Mouse (Mus musculus) left cerebral cortex, adult 18-20 months (tissue): ENCODE results near the gene Nfil3. TPM values are rescaled to one million over a fixed set of nuclear protein-coding genes. Genes with fewer than 3 reads are reported as not detected.

ENCODE experiments used
- DNase-seq, 2 experiments: peaks; one replicate each; pipeline ENCODE4 v3.0.0; 2021 to 2022; ENCODE audit warnings: low spot score in 2 of 2, mixed read lengths in 1 of 2
- total RNA-seq, 2 experiments: library from RNA; stranded (reverse); gene quantifications; 2 replicates each; pipeline ENCODE4 v1.2.3; 2021

Nfil3 gene
- total RNA-seq, 2 experiments from 2014 or later, result 20.3 to 30.0 TPM

- no peak for DNase-seq
These were observed 4.8 kb upstream of the Nfil3 start for GRCm38 (mm10) chr13:52985508-52986214.

DNA sequence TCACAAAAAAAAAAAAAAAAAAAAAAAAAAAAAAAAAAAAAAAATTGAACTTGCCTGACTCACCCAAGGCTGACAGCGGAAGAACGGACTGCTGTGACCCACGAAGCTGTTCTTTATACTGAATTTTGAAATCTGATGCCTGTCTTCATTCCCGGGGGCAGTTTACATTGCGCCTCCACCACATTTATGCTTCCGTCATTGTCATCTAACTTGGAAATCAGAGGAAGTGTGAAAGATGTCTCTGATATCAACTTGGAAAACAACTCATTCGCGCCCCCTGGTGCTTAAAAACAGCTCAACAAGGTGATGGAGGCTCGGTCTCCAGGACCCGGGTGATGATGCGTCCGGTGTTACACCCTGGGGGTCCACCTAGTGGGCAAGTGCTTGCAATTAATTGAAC lies 1.8 kb upstream of the Nfil3 start:
- peak; percentile 87 to 92 for DNase-seq

- DNase-seq, result peak; percentile 59 to 62
These were observed 788 bp upstream of the Nfil3 start for GRCm38 (mm10) chr13:52981441-52982281.

- DNase-seq, result peak; percentile 72 to 84
These were observed 492 bp downstream of the Nfil3 start for GRCm38 (mm10) chr13:52980211-52980950.

- DNase-seq, result peak in 1 of 2 experiments; percentile 30
These were observed 1.4 kb downstream of the Nfil3 start for GRCm38 (mm10) chr13:52979331-52980051.

- DNase-seq, result peak in 1 of 2 experiments; percentile 39
These were observed 2.4 kb downstream of the Nfil3 start for GRCm38 (mm10) chr13:52978321-52978981.

DNA sequence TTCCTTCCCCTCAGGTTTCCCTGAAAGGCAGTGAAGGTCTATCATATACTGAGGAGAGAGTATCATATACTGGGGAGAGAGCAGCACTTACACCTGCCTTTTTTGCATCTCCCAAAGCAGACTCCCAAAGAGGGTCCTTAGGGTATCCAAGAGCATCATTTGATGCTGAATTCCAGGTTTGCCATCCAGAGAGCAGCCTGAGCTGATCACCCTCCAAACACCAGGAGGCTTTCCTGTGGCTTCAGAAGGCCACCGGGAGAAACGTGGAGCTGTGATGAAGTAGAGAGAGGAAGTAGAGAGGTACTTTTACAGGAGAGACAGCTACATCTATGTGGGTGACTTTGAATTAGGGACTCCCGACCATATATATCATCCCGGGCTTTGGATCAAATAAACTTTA lies 3.1 kb downstream of the Nfil3 start:
- DNase-seq, result no peak

DNA sequence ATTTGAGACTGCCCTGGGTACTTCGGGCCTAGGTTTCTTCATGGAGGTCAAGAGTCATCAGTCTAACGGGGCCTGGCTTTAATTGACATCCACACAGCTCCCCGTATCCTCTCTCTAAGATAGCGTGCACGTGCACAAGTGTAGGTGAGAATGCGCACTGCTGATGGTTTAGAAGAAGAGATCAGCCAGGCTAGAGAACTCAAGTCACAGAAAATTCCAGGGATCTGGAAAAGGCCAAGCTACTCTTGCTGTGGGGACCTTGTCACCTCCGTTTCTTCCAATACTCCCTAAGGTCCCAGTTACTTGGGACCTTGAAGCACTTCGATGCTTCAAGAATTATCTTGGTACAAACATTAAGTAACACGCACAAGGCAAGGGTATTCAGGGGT lies 3.7 kb downstream of the Nfil3 start:
- no peak for DNase-seq

DNA sequence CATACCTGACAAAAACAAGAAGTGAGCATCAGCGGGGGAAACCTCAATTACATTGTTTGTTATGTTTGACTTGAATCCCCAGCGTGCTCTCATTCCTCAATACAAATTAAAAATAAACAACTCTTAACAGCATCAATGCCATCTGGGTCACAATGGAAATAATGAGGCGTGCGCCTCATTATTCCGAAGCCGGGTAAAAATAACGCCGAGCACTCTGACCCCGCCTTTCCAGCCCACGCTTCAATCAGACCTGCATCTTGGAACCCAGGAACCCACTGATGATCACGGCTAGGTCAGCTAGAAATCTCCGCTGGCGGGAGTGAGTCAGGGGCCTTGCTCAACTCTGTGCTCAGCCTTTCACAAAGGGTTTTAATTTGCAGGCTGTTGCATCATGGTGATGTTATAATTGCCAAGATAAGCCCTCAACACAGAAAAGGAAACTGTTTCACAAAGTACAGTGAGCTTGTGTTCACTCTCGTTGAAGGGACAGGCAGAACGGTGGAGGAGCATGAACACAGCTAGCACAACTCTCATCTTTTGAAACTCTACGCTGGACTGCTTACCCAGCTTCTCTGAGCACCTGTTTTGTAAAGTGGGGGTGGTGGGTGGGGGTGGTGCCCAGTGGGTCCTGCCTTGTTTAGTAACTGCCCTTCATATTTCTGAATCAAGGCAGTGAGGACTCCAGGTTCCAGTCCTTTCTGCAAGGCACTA lies 4.2 kb downstream of the Nfil3 start:
- no peak for DNase-seq

- DNase-seq, result no peak
These were observed 4.8 kb downstream of the Nfil3 start for GRCm38 (mm10) chr13:52976130-52976509.

DNA sequence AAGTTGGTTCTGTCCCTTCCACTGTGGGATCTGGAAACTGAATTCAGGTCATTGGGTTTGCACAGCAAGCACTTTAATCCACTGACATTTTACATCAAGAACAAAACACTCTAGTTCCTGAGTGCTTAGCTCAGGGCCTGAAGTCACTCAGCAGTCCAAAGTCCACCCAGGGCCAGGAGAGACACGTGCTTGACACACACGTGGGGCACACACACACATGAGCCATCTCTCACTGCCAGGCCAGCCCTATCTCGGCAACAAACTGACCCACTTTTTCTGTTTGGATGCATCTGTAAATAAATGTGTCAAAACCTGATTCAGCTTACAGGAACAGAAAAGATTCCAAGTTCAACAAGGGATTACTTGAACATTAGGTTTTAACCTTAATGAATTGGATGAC lies 6.2 kb downstream of the Nfil3 start:
- no peak for DNase-seq

- peak; percentile 28 for DNase-seq
These were observed 7.4 kb downstream of the Nfil3 start for GRCm38 (mm10) chr13:52973427-52973826.

DNA sequence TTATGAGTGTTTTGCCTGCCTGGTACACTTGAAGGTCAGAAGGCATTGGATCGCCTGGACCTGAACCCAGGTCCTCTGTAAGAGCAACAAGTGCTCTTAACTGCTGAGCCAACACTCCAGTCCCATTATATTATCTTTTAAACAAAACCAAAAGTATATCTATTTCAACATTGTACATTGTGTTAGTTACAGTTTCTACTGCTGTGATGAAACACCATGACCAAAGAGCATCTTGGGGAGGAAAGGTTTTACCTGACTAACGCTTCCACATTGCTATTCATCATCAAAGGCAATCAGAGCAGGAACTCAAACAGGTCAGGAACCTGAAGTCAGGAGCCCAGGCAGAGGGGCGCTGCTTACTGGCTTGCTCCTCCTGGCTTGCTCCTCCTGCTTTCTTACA lies 8.2 kb downstream of the Nfil3 start:
- DNase-seq, result no peak

DNA sequence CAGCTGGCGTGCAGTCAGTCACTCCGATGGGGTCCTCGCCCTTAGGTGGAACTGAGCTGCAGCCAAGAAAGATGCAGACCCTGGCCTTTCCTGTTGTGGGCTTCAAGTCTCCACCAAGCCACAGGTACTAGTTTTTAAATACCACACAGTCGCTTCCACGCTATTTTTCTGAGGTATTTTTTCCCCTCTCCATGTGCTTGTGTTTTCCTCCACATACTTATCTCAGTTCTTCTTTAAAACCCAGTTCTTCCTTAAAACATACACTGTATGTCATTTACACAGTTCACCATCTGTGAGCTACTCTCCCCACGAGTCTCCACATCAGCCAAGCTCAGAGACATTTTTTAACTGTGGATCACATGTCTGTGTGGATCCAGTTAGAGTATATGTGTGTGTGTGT lies 10.0 kb downstream of the Nfil3 start:
- DNase-seq, result no peak

DNA sequence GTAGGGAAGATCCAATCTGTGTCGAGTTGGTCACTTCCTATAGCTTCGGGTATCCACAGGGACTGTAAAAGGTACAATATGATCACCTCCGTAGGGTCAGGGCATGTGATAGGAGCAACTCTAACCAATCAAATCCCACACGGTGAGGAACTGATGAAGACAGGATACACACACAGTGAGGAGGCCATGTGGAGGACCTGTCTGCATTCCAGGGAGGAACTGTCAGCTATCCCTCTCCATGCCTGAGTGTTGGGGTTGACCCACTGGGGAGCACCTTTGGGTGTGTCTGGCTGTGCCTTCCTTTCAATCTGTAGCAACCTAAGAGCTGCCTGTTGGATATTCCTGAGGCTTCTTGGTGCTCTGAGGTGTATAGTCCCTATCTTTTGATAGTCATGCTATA lies 18.0 kb downstream of the Nfil3 start:
- no peak for DNase-seq

GRCm38 (mm10) chr13:52962361-52962760 lies 18.5 kb downstream of the Nfil3 start:
- no peak for DNase-seq

- DNase-seq, result no peak
These were observed 26.9 kb downstream of the Nfil3 start for GRCm38 (mm10) chr13:52953779-52954553.

DNA sequence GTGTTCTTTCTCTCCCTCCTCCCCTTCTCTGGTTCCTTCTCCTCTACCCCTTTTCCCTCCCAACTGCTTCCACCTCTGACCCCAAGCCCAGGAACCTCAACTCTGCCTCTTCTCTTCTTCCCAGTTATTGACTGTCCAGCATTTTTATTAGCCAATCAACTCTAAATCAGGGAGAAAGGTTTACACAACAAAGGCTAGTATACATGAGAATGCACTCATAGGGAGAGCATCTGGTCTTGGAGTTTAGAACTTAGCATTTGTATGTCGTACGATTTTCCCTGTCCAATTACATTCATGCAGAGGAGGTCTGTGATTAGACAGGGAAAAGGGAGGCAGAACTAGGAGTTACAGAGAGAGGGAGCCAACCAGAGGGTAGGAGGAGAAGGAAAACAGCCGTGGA lies 31.7 kb downstream of the Nfil3 start:
- DNase-seq, result no peak

DNA sequence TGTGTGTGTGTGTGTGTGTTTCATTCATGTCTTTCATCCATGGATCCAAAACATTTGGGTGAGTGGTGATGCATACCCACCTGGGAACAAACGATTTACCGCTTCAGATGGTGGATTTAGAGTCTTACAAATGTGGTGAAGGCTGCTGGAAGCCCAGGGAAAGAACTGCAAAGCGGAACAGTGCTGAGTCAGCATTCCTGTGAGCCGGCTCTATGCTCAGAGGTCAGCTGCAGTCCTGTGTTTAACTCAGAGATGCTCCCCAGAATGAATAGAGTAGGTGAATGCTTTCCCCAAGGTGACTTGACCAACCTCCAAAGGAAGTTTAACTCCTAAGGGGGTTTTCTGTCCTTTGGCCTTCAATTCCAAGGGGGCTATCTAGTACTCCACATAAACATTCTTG lies 33.3 kb downstream of the Nfil3 start:
- DNase-seq, result no peak
